Mouse (Mus musculus) lung, embryonic 14.5 days (tissue): ENCODE measurements around the gene Bnc2. TPM values are rescaled to one million over a fixed set of nuclear protein-coding genes. Genes with fewer than 3 reads are reported as not detected.

Experiments
- ATAC-seq: fragments of 200-750 bp; cut with Nextera tagmentation; 2 replicates; pipeline ENCODE4 v1.8.0; 2017; ENCODE audit warnings: mild to moderate bottlenecking, moderate TSS enrichment, moderate library complexity; ENCODE audit not compliant: insufficient read depth
- DNase-seq: peaks from one replicate; pipeline ENCODE4 v3.0.0-alpha.2; 2015
- H3K27ac ChIP-seq: fragments of 300-500 bp; sonication (generic); 2 replicates; pipeline ENCODE4 v1.5.1; 2014; ENCODE audit warnings: low read depth, mild to moderate bottlenecking, moderate library complexity
- H3K27me3 ChIP-seq: fragments of 300-500 bp; sonication (generic); 2 replicates; pipeline ENCODE4 v1.6.1; 2014; ENCODE audit warnings: low read length, control low read depth; ENCODE audit not compliant: insufficient read depth
- H3K36me3 ChIP-seq: fragments of 300-500 bp; sonication (generic); 2 replicates; pipeline ENCODE4 v1.6.1; 2014; ENCODE audit warnings: control low read depth; ENCODE audit not compliant: insufficient read depth
- H3K4me1 ChIP-seq: fragments of 300-500 bp; sonication (generic); 2 replicates; pipeline ENCODE4 v1.6.1; 2014; ENCODE audit warnings: antibody characterized with exemption, control low read depth; ENCODE audit not compliant: insufficient read depth
- H3K4me2 ChIP-seq: fragments of 300-500 bp; sonication (generic); 2 replicates; pipeline ENCODE4 v1.6.1; 2014; ENCODE audit warnings: mild to moderate bottlenecking
- H3K4me3 ChIP-seq: fragments of 300-500 bp; sonication (generic); 2 replicates; pipeline ENCODE4 v1.5.1; 2014; ENCODE audit warnings: low read depth, low read length
- H3K9ac ChIP-seq: fragments of 300-500 bp; sonication (generic); 2 replicates; pipeline ENCODE4 v1.6.1; 2014
- H3K9me3 ChIP-seq: fragments of 300-500 bp; sonication (generic); 2 replicates; pipeline ENCODE4 v1.6.1; 2016; ENCODE audit warnings: low read depth, low read length, control low read depth
- CTCF ChIP-seq: IDR thresholded peaks from 2 replicates; pipeline ENCODE4 v1.5.1; 2016; ENCODE audit warnings: antibody characterized with exemption, low read depth
- WGBS: fragments of 180-500 bp; shearing (Covaris S2); extraction: QIAGEN DNeasy Blood & Tissue Kit; methylation state at CpG from one replicate; pipeline ENCODE4 v1.1.7; 2014; 5-methylcytosine and 5-hydroxymethylcytosine counted together
- polyA plus RNA-seq: library from polyadenylated mRNA; unstranded; fragments of >200 nt; fragmentation: Nextera tagmentation; extraction: Ambion mirVana; gene quantifications from 2 replicates; pipeline ENCODE4 v1.2.1, GENCODE M21; 2014

Gene Bnc2
- polyA plus RNA-seq, 1 experiment from 2014 or later, result 8.4 TPM

- no peak for TF ChIP-seq CTCF
- no peak for DNase-seq
- H3K4me3 ChIP-seq, result no peak overlapping the region
Observed at GRCm38 (mm10) chr4:84578296-84578695, 96.8 kb downstream of the Bnc2 start.

DNA sequence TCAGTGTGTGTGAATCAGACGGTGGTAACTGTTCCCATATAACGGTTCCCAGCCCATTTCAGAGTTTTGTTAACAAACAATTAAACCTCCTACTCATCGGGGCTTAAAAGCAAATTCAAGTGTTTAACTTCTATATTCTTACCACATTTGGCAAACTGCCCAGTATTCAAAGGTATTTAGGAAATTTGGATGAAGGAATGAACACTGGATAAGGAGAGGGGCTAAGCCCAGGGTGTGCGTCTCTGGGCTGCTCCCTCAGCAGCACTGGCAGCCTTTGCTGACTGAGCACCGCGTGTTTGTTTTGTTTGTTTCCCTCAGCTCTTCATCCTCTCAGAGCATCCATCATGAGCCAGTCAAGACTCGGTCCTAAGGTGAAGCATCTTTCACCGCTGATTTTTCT, 109.0 kb downstream of the Bnc2 start:
- Histone ChIP-seq H3K27me3 (no peaks in the 10 kb centered on the region), H3K4me1 (no peaks in the 10 kb centered on the region; the same call in 1 of the 2 replicates)

More at GRCm38 (mm10) chr4:84578296-84578695, 96.8 kb downstream of the Bnc2 start:
- H3K4me2 ChIP-seq, result no peak overlapping the region
- no peaks in the 10 kb centered on the region for H3K36me3 ChIP-seq
- no peaks in the 10 kb centered on the region for H3K9me3 ChIP-seq
- H3K9ac ChIP-seq, result no peak overlapping the region
- H3K27me3 ChIP-seq, result no peaks in the 10 kb centered on the region
- no peak overlapping the region for H3K27ac ChIP-seq
- 39% methylated on average over 1 of the region's 1 CpGs for WGBS
- no peaks in the 10 kb centered on the region for H3K4me1 ChIP-seq
- no peak for ATAC-seq

DNA sequence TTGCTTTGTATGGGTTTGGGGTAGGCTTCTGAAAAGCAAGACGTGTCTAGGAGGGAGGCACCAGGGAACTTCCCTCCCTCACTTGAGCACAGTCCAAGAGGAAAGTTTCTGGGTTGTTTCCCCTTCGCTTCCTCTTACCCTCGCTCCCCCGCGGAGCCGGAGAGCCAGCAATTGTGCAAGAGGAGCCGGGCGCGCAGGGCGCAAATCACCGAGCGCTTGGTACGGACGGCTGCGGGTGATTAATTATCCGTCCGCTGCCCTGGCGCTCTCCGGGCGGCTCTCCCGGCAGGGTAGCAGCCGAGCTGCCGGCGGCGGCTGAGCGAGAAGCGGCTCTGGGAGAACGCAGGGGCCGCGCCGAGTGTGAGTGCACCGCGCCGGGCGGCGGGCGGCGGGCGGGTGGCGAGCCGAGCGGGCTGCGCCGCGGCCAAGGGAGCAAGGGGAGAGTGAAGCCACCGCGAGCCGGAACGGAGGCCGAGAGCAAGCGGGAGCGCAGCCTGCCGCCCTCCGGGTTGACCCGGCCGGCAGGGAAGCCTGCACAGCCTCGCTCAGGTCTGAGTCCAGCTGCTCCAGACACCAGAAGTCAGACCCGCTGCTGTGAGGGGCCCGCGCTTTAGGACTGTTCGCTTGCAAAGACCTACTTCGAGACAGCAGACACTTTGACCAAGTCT, 129.7 kb downstream of the Bnc2 start:
- Histone ChIP-seq H3K36me3 (no peaks in the 10 kb centered on the region), H3K27ac (peak overlapping the region; percentile 91), H3K27me3 (peaks cover 18% of the 10 kb centered on the region), H3K4me2 (peak overlapping the region; percentile 69), H3K9me3 (no peaks in the 10 kb centered on the region), H3K4me3 (peak overlapping the region; percentile 55), H3K9ac (peak overlapping the region; percentile 62), H3K4me1 (no peaks in the 10 kb centered on the region; the same call in 1 of the 2 replicates)
- TF ChIP-seq CTCF, result no peak
- ATAC-seq (peak; percentile 91), DNase-seq (peak; percentile 87)
- under 1% methylated on average over 62 of the region's 62 CpGs for WGBS

More for the DNA sequence above, 109.0 kb downstream of the Bnc2 start:
- peak; percentile 60; the same call in 1 of the 2 replicates for ATAC-seq
- no peak for TF ChIP-seq CTCF
- 13% methylated on average over 8 of the region's 8 CpGs for WGBS
- Histone ChIP-seq H3K9ac (no peak overlapping the region), H3K9me3 (no peaks in the 10 kb centered on the region), H3K27ac (no peak overlapping the region), H3K4me2 (no peak overlapping the region), H3K4me3 (no peak overlapping the region), H3K36me3 (no peaks in the 10 kb centered on the region)
- peak; percentile 79 for DNase-seq

DNA sequence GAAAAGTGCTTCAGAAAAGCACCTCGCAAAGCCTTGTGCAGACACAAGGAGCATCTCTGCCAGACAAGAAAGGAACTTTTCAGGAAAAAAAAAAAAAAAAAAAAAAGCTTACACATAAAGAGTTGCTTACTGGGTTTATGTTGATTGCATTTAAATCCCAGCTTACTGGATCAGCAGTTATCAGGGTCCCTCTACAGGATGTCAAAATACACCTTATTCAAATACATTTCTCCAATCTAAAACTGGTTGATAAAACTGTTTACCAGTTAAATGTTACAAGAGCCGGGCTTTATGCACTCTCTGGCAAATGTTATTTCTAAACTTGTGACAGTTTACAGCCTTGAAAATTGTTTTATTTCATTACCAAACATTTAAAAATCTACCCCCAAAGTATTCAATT, 130.4 kb downstream of the Bnc2 start:
- 16% methylated on average over 2 of the region's 2 CpGs for WGBS
- Histone ChIP-seq H3K9me3 (no peaks in the 10 kb centered on the region), H3K4me3 (peak overlapping the region; percentile 55), H3K4me2 (peak overlapping the region; percentile 69), H3K9ac (no peak overlapping the region), H3K27me3 (peaks cover 17% of the 10 kb centered on the region), H3K4me1 (no peaks in the 10 kb centered on the region; the same call in 1 of the 2 replicates), H3K27ac (no peak overlapping the region), H3K36me3 (no peaks in the 10 kb centered on the region)
- DNase-seq (peak; percentile 14), ATAC-seq (no peak)
- no peak for TF ChIP-seq CTCF

DNA sequence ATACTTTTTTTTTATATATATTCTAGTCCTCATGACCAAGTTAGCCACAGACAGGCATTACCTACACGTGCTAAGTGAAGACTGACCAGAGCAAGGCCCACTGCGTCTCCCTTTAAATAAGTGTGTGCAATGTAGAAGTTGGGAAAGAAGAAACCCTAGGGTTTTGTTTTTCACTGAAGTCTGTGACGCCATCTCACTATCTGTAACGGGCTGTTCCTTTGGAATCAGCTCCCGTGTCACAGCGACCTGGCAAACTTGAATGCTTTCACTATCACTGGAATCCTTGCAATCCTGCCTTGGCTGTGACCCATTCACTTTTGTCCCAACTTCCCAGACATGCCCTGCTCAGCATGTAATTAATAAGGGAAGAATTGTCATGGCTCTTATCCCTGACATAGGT, 134.5 kb downstream of the Bnc2 start:
- no peaks in the 10 kb centered on the region for H3K36me3 ChIP-seq
- H3K4me2 ChIP-seq, result no peak overlapping the region
- no peak for ATAC-seq
- H3K9me3 ChIP-seq, result no peaks in the 10 kb centered on the region
- 65% methylated on average over 6 of the region's 6 CpGs for WGBS
- peaks cover 10% of the 10 kb centered on the region; the same call in 1 of the 2 replicates for H3K27me3 ChIP-seq
- no peak overlapping the region for H3K4me3 ChIP-seq
- no peak for TF ChIP-seq CTCF
- no peak for DNase-seq
- H3K4me1 ChIP-seq, result no peaks in the 10 kb centered on the region
- no peak overlapping the region for H3K27ac ChIP-seq
- no peak overlapping the region for H3K9ac ChIP-seq

DNA sequence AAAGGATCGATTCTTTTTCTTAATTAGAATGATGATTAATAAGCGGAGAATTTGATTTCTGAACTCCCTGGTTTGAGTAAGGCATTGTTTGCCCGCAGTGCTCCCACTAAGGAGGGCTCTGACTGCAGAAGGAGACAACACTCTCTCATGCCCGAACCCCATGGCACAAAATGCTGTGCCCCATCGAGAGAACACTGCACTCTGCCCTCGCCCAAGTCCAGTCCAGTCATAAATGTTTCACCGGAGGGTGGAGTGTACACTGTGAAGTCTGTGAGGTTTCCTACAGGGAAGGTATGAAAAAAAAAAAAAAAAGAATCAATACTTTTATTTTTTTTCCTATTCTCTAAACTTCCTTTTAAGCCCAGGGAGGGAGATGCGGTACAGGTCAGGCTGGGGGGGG, 135.7 kb downstream of the Bnc2 start:
- no peaks in the 10 kb centered on the region for H3K9me3 ChIP-seq
- DNase-seq (no peak), ATAC-seq (no peak)
- H3K27me3 ChIP-seq, result peaks cover 10% of the 10 kb centered on the region; the same call in 1 of the 2 replicates
- no peak overlapping the region for H3K4me3 ChIP-seq
- no peak overlapping the region for H3K27ac ChIP-seq
- no peak overlapping the region for H3K4me2 ChIP-seq
- H3K36me3 ChIP-seq, result no peaks in the 10 kb centered on the region
- no peaks in the 10 kb centered on the region for H3K4me1 ChIP-seq
- WGBS, result 82% methylated on average over 8 of the region's 8 CpGs
- no peak for TF ChIP-seq CTCF
- no peak overlapping the region for H3K9ac ChIP-seq

DNA sequence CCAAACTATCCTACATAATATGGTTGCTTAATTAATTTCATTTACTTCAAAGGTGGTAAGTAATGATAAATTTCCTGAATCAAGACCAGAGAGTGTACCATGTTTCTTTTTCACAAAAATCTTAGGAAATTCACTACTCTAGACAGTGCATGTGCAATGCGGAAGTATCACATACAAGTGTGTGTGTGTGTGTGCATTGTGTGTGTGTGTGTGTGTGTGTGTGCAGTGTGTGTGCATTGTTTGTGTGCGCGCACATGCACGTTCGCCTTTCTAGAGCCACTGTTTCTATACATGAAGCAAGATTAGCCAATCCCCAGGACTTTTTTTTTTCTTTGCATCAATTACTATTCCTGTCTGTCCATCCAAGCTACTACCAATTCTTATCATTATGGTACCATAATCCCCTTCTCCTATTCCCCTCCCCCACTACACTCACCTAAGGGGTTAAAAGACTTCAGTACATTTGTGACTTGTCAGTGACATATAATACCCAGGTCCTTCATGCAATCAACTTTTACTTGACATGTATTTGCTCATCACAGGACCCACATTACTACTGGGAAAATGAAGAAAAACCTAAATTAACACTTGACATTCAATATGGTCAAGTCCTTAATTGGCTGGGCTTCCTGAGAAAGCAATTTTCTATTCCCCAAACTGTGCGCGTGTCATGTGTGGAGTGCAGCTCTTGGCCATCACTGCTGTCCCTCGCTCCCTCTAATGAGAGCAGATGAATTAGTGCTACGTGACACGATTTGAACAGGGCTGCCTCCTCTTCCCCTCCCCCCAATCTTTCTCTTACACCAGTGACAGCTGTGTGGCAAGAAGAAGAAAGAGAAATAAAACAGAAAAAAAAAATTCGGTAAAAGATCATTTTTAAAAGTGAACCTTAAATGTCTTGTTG, 145.9 kb downstream of the Bnc2 start:
- ATAC-seq, result no peak

More for the DNA sequence above, 145.9 kb downstream of the Bnc2 start:
- H3K4me1 ChIP-seq, result no peaks in the 10 kb centered on the region
- no peak overlapping the region for H3K4me2 ChIP-seq
- H3K9ac ChIP-seq, result no peak overlapping the region
- peaks cover 7% of the 10 kb centered on the region; the same call in 1 of the 2 replicates for H3K27me3 ChIP-seq
- no peak for DNase-seq
- no peak for TF ChIP-seq CTCF
- H3K9me3 ChIP-seq, result no peaks in the 10 kb centered on the region
- H3K36me3 ChIP-seq, result no peaks in the 10 kb centered on the region
- H3K4me3 ChIP-seq, result no peak overlapping the region
- no peak overlapping the region for H3K27ac ChIP-seq
- WGBS, result 78% methylated on average over 11 of the region's 11 CpGs
